Mouse (Mus musculus) layer of hippocampus, postnatal 25 days (tissue): ENCODE measurements around the gene Tceanc. TPM values are rescaled to one million over a fixed set of nuclear protein-coding genes. Genes with fewer than 3 reads are reported as not detected.
A peak's percentile ranks its signal among the peaks of the same experiment; 100 is the strongest.

Experiments
- DNase-seq, 2 experiments: peaks; one replicate each; pipeline ENCODE4 v3.0.0; 2022; ENCODE audit warnings: mixed read lengths in 2 of 2, low spot score in 1 of 2; ENCODE audit errors: extremely low spot score in 1 of 2
- total RNA-seq, 2 experiments: library from RNA; stranded (reverse); gene quantifications; 2 replicates each; pipeline ENCODE4 v1.2.3; 2021

Tceanc gene
- total RNA-seq, 2 experiments from 2014 or later: 2.0 to 2.2 TPM

GRCm38 (mm10) chrX:166497771-166498170 is 20.6 kb downstream of the Tceanc start:
- no peak for DNase-seq

- no peak for DNase-seq
These were observed 23.3 kb downstream of the Tceanc start for GRCm38 (mm10) chrX:166495052-166495451.

GRCm38 (mm10) chrX:166479365-166479983 is 38.9 kb downstream of the Tceanc start, which contains the start of gene Rab9:
Rab9 (minus strand) TSS chrX:166479867.
- DNase-seq: peak; percentile 68 to 71

DNA sequence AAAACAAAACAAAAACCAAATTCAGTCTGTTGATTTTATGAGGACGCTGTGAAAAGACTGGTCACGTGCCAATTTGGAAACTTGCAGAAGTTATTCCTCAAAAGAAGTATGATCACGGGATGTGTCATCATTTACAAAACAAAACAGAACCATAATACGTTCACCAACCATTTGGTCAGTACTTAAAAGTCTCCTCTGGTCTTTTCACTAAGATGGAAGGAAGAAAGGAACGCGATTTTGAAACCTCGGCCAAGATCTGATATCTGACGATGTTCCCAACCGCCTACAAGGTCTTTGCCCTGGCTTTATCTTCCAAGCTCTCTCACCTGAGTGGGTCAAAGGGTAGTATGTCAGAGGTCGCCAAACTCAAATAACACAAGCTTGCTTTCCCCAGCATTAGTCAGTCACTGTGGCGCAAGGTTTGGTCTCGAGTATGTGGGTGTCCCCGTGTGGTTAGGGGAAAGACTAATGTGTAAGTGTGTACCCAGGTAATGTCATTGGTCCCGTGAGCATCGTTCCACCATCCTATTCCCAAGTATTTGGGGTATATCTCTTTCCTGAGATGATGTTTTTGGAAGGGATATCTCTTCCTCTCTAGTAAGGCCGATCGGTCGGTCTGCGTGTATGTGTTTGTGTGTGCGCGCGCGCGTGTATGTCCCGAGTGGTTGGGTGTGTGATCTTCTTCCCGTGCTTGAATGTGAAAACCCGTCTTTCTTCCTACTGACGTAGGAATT is 39.6 kb downstream of the Tceanc start:
- no peak for DNase-seq

- no peak for DNase-seq
These were observed 41.0 kb downstream of the Tceanc start for GRCm38 (mm10) chrX:166477393-166477792.

GRCm38 (mm10) chrX:166472612-166473011 is 45.8 kb downstream of the Tceanc start:
- no peak for DNase-seq

GRCm38 (mm10) chrX:166468321-166468720 is 50.0 kb downstream of the Tceanc start:
- no peak for DNase-seq

DNA sequence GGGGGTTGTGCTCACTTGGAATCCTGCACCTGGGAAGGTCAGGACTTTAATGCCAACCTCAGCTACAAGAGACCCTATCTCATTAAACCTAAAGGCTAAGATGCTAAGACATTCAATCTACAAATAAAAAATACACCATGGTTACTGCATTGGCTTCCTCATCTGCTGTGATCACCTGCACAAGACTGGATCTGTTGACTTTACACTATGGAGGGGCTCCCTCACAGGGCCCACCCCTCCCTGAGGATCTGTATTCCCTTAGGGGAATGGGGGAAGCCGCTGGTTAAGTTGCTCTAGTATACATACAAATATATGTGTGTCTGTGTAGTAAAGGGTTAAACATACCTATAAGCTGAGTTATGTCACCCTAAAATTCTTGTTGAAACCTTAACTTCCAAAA is 62.8 kb downstream of the Tceanc start:
- DNase-seq: no peak

DNA sequence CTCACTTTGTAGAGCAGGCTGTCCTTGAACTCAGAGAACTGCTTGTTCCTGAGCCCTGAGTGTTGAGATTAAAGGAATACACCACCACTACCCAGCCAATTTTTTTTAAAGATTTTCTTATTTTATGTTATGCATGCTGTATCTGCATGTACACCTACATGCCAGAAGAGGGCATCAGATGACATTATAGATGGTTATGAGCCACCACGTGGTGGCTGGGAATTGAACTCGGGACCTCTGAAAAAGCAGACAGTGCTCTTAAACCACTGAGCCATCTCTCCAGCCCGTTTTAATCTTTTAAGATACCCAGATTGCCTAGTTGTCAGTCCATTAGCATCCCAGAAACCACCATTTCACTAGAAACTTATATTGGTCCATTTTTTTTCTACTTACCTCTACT is 64.0 kb downstream of the Tceanc start:
- DNase-seq: no peak

DNA sequence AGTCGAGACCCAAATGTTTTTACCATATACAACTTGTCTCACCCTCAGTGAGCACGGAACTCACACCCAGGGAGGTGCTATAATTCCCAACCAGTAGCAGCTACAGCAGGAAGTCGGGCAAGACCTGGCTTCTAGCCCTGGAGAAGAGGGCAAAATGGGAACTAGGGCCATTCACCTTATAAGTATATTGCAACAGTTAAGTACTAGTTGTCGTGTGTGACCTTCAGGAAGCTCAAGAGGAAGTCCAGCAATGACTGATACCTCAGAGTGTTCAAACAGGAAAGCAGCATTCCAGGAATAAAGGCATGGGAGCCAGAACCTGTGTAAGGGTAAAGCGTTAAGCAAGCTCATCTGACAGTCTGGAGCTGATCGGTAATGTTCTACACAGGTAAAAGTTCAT is 64.8 kb downstream of the Tceanc start:
- DNase-seq: no peak

Other genes with a start within 250 kb of the Tceanc start
- 10 to 100 TPM; 56.1 to 59.8 TPM for gene Trappc2, start 78.0 kb downstream of the Tceanc start, total RNA-seq
- gene Ofd1, start 77.9 kb downstream of the Tceanc start, total RNA-seq: 1 to 10 TPM; 4.5 to 5.1 TPM
- 10 to 100 TPM; 38.5 to 39.0 TPM for gene Rab9, start 38.7 kb downstream of the Tceanc start, total RNA-seq
- gene Egfl6, start 67.2 kb upstream of the Tceanc start, total RNA-seq: 1 to 10 TPM; 5.0 to 5.4 TPM